Mouse (Mus musculus): Measurements from ENCODE around the gene Olfr1440.

The Olfr1440 gene

DNA sequence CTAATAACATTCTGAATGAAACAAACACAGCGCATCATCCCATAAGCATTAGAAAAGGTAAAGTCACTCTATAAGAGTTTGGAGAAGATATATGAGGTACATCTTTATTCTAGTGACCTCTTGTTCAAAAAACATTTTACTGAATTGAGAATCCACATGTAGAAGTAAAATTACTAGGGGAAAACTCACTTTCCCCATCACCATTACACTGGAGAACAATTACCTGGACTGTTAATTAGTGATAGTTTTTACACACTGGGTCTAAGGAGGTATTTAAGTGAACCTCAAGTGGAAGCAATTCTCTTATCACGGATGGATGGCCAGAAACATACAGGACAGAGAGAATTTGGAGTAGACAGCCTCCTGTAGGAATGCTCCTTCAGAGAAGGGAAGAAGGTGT is at the start of gene Olfr1440:
Olfr1440 (plus strand) TSS at position 301 of the 400 bp plus-strand sequence.
- no peak for DNase-seq (ENCODE audit: low spot score in 2 of 2)

DNA sequence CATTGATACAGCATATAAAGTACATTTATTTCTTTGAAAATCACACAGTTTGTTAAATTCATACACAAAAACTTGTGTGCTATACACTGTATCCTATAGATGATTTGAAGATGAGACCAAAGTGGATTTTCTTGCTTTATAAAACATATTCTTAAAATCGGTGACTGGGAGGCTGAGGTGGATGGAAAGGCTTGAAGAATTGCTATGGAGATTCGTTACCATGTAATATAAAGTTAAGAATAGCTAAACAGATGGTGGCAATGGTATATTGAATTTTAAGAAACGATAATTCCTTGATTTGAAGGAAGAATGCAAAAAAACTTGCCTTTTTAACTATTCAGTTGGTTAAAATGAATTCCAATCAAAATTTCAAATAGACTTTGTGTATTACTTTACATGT is 14.1 kb upstream of the Olfr1440 start:
- no peak for DNase-seq (ENCODE audit: low spot score in 2 of 2)

DNA sequence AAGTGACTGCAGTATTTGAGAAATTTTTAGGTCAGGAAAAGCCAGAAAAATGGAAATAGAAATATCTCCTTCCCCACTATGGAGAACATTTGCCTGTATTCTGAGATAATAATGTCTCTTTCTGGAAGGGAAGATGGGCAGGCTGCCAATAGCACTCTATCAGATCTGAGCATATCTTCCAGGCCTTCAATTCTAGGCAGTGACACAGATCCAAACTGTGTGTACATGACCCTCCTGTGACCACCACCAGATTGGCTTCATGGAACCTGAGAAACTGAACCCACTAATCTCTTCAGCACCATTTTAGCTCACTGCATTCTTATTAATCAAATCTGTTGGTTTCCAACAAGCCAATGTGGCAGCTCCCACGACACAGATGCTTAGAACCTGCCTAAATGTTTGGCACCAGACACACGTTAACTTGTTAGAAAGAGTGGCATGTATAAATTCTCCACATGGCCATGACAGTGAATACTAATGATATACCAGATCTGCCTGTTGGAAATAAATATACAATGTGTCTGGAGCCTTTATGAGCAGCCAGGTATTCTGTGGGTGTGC is 12.5 kb upstream of the Olfr1440 start:
- no peak for DNase-seq (ENCODE audit: low spot score in 2 of 2)

DNA sequence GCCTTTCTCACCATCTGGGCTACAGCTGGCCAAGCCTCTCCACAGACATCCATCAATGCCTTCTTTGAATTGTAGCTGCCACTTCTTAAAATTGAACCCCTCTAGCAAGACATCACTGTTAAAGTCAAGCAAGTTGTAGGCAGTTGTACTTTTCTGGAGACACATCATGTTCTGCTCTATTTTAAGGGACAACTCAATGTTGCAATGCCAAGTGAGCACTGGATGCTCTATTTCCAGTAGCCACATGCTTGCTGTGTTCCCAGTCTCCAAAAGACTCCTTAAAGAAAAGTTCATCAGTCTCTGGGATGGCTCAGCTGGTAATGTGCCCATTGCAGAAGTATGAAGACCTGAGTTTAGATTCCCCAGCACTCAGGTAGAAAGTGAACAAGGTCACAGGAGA is 26.7 kb downstream of the Olfr1440 start:
- DNase-seq (ENCODE audit: low spot score in 2 of 2), result no peak

DNA sequence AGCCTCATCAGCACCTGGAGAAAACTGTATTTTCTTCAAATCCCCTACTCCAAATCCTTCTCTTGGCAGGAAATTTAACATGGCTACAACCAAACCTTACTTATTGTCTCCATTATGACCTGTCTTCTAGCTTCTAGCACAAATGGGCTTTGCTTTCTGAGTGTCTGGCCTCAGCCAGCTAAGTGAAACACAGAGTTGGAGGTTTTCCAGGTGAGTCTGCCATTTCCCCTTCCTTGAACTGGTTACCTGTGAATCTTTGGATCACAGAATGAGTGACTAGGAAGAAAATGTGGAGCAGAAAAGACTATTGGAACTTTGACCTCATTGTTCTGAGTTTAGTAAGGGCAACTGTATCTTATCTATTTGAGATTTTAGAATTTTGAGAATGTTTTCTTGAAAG is 30.3 kb downstream of the Olfr1440 start, which contains the start of gene Olfr1441:
Olfr1441 (plus strand) TSS at position 73 of the 400 bp plus-strand sequence.
- no peak for DNase-seq (ENCODE audit: low spot score in 2 of 2)

DNA sequence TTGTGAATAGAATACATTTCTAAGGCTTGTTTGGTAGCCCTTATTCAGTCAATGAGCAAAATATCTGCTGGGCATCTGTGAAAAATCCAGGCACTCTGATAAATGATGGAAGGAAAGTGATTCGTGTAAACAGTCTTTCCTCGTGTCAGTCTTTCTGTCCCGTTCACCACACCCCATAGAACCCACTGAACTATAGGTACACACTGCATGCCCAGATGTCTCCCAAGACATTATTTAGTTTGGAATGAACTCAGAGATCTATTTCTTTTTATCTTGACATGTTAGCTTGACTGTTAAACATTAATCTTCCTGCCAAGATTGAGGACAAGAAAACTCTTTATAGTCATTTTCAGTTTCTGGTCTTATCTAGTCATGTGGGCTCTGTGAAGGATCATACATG is 31.2 kb downstream of the Olfr1440 start:
- DNase-seq (ENCODE audit: low spot score in 2 of 2), result no peak

DNA sequence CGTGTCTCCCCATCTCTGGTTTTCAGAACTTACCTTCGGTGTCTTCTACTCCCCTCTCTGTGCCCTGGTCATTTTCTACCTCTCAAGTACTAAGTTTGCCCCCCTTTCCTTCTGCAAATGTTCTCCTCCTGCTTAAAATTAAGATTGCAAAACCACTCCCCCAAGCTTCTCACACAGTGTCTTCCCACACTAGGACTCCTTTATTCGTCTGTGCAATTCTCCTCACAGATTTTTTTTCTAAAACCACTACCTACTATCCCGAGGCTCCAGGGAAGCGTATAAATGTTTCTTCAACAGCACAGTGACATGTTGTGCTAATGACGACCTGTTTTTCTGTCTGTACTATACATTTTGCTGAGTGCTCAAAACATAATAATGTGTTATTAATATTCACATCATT is 33.5 kb downstream of the Olfr1440 start:
- no peak for DNase-seq (ENCODE audit: low spot score in 2 of 2)

DNA sequence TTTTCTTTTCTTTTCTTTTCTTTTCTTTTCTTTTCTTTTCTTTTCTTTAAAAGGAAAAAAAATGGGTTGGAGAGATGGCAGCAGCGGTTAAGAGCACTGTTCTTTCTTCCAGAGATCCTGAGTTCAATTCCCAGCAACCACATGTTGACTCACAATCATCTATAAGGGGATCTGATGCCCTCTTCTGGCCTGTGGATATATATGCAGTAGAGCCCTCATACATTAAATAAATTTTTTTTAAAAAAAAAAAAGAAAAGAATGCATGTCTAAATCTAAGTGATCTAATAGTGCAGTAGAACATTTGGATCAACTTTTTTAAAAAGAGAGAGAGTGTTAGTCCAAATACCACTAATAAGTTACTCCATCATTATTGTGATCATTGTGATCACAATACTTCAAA is 34.6 kb downstream of the Olfr1440 start:
- DNase-seq (ENCODE audit: low spot score in 2 of 2), result no peak

DNA sequence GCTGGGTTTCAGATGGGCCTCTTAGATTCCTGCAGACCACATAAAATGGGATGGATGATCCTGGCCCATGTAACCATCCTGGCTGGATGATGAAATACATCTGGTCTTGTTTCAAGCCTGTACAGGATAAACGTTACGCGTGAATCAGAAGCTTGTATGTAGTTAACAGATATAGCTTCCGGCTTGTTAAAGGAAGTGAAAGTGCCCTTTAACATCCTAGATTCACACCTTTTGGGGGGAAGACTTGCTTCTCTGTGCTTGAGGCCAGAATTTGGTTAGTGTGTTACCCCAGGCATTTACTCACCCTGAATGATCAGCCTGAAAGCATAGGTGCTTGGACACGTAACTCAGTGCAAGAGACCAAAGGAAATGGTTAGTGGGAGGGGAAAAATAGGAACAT is 40.0 kb downstream of the Olfr1440 start:
- DNase-seq (ENCODE audit: low spot score in 2 of 2), result no peak

DNA sequence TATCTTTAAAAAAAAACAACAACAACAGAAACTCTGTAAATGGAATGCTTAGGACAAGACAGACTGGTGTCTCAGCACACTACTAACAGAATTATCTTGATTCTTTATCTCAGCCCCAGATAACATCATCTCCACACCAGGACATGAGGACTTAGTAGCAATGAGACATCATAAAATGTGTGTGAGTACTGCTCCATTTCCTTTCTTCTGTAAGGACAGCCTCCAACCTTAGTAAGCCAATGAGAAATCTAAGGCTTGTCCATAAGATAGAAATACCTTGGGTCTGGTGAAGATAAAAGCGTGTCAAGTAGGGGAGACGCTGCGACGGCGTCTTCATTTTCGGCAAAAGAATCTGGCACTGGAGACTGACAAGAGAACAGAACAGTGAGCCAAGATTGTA is 40.5 kb downstream of the Olfr1440 start, which contains the start of gene Pfpl:
Pfpl (plus strand) TSS at position 301 of the 400 bp plus-strand sequence.
- DNase-seq (ENCODE audit: low spot score in 2 of 2), result no peak

DNA sequence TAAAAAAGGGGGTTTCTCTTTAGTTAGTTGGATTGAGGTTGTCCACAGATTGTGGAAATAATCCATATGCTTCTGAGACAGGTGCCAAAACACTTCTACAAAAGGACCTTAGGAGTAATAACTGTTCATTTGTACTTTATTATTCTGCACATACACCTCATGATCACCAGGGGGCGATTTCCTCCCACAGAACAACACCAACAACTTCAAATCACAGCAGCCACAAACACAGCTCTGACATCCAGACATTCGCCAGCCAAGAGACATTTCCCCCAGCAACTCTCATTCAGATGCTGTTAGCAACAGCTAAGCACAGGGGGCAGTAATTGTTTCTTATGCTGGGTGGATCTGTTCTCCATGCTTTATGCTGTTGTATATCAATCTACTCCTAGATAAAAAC is 46.0 kb downstream of the Olfr1440 start:
- peak; percentile 50 to 68 for DNase-seq (ENCODE audit: low spot score in 2 of 2)

DNA sequence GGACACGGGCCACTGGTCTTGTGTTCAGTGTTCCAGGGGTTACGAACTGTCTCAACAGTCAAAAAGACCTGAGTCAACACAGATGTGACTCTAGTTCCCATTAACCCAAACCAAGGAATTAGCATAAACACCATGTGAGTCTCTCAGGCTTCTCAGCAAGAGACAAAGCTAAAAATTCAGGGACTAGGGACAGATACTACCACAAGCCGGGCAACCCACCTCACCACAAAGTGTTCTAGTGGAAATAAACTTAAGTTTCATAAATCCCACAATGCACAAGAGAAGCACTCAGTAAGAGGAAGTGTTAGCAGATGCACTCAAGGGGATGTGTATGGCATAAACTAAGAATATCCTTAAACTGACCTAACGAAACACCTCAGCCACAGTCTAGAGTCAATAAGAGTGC is 47.9 kb downstream of the Olfr1440 start:
- peak; percentile 6 to 45 for DNase-seq (ENCODE audit: low spot score in 2 of 2)

DNA sequence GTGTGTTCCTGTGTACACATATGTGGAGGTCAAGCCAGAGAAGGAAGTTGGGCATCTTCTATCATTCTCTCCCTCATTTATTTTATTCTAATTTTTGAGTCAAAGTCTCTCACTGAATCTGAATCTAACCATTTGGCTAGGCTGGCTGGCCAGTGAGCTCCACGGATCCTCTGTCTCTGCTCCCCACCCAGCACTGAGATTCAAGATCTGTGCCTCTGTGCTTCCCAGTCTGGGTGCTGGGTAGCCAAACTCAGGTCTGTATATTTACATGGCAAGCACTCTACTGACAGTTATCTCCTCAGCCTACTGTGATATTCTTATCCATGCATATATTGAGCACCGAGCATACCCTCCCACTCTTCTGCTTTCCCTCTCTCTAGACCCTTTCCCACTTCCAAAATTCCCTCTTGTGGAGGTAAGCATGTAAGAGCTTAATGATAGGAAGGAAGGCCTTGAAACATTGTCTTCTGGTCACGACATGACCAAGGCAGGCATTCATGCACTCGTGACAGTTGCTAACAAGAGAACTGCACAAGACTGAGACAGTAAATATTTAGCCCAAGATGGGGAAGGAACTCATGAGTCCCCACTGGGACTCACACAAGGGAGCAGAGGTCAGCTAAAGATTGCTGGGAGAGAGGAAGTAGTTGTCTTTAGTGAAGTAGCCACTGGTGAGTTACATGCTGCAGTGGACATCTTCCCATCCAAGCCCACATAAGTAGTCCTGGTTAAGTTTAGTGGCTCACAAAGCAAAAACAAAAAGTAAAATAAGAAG is 48.9 kb downstream of the Olfr1440 start:
- DNase-seq (ENCODE audit: low spot score in 2 of 2), result peak; percentile 17 to 48

DNA sequence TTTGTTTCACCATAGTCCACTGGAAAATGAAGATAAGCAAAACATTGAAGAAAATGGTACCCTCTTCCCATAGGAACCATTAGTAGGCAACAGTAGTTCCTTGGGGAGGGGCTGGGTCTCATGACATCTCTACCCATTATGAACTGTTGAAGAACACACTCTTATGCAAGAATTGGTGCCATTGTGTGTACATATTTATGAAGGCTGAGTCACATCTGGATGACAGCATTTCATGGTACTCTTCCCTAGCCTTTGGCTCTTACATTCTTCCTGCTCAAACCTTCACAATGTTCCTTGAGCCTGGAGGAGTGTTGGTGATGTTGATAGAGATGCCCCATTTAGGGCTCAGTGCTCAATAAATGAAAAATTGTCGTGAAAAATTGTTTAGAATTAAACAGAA is 52.5 kb downstream of the Olfr1440 start:
- no peak for DNase-seq (ENCODE audit: low spot score in 2 of 2)

DNA sequence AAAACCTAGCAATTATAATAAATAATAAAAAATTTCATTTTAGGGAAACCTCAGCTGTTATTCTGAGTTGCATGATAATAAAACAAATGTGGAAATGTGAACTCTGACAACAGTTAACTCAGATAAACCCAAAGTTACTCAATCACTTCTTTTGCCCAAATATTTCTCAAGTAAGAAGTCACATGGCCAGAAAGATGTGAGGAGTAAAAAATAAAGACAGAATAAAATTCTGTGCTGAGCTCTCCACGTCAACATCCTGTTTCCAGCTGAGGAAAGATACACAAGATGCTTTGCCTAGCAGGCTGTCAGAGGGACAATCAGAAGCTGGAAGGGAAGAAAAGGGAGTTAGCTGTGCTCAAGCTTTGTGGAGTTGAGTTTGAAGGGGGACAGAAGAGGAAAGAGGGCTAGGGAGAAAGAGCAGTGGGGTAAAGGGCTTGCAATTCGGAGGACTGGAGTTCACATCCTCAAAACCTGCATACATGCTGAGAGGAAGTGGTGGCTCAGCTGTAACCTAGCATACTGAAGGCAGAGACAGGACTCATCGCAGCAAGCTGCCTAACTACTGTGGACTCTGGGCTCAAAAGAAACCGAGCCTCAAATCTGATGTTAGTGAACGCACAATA is 53.1 kb downstream of the Olfr1440 start:
- peak; percentile 45 to 58 for DNase-seq (ENCODE audit: low spot score in 2 of 2)

DNA sequence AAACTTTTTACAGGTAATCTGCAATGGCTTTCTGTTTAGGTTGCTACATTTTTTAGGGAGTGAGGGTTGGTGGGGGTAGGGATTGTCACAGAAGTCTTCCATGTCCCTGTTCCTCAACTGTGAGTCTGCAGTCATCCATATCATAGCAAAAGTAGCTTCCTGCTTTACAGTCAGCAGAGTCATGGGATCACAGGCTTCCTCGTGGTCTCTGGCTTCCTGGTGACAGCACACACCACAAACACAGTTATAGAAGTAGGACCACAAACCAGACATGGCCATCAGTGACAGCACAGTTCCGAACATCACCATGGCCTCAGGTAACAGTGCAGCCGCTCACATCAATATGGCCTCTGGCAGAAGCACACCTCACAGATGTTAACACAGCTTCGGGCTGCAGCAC is 55.5 kb downstream of the Olfr1440 start:
- peak in 1 of 2 experiments; percentile 14 for DNase-seq (ENCODE audit: low spot score in 2 of 2)

DNA sequence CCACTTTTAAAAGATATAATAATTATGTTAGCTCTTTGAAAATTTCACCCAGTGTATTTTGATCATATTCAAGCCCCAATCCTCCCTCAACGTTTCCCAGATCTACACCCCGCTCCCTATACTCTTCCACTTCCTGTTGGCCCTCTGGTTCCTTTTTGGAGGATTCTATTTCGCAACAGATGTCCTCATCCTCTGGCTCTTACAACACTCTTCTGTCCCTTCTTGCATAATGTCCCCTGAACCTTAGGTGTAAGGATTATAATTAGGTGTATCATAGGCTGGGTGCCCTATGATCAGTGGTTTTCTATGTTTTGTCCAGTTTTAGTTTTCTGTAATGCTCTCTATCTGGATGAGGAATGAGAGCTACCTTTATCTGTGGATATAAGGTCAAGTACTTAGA is 57.9 kb downstream of the Olfr1440 start:
- DNase-seq (ENCODE audit: low spot score in 2 of 2), result peak in 1 of 2 experiments; percentile 41
